Mouse (Mus musculus) inflammation-experienced regulatory T-cells, adult 6 months (primary cell): ENCODE results near the gene Apba3. TPM values are rescaled to one million over a fixed set of nuclear protein-coding genes. Genes with fewer than 3 reads are reported as not detected.

Source experiments
- ATAC-seq: one replicate; pipeline ENCODE4 v1.8.0; 2017
- polyA plus RNA-seq, 3 experiments: library from polyadenylated mRNA; unstranded; fragments of 100-300 nt; shearing (Covaris generic); gene quantifications; one replicate each; pipeline ENCODE4 v1.2.1; 2017

The Apba3 gene
- polyA plus RNA-seq, 3 experiments from 2014 or later = 9.9 to 12.4 (median 12.3) TPM

DNA sequence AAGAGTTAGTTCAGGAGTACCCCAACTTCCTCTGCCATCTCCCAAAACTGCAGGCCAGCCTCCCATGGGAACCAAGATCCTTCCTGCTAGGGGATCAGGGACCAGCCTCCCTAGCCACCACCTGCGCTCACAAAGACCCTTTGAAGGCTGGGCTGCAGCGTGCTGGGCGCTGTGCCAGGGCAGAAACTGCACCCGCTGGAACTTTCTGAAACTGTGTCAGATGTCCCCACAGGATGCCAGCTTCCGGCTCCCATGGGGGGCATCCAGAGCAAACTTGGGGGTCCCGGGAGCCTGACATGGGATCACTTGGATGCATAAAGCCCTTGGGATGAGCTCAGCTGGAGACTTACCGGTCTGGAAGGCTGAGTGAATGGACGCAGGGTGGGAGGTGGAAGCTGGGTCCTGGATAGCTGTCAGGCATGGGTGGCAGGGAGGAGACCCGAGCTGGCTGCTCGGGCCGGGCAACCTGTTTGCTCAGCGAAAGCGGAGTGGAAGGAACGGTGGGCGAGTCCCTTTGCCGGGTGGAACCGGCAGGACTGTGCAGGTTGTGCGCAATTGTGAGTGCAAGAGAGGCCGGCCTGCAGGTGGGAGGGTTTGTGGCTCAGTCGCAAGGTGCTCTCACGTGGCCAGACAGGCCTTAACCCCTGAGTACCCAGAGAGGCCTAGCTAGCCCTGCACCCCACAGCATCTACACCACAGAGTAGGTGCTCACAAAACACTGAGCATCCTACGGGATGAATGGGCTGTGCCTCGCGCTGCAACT is 24.1 kb downstream of the Apba3 start:
- ATAC-seq = no peak

- ATAC-seq = no peak
These were observed 24.8 kb downstream of the Apba3 start, which contains the start of gene Tjp3 for GRCm38 (mm10) chr10:81291511-81292104. TSS of gene Tjp3 (minus strand) at chr10:81291581.

GRCm38 (mm10) chr10:81292554-81293333 is 26.0 kb downstream of the Apba3 start, which contains the start of gene Pip5k1c:
TSS of gene Pip5k1c (plus strand) at chr10:81292963.
- peak; percentile 92 for ATAC-seq

GRCm38 (mm10) chr10:81293334-81294030 is 26.7 kb downstream of the Apba3 start:
- ATAC-seq = no peak

- ATAC-seq = no peak
These were observed 27.7 kb downstream of the Apba3 start for GRCm38 (mm10) chr10:81294442-81294841.

GRCm38 (mm10) chr10:81295185-81295584 is 28.4 kb downstream of the Apba3 start:
- ATAC-seq = no peak

GRCm38 (mm10) chr10:81297246-81297645 is 30.5 kb downstream of the Apba3 start:
- no peak for ATAC-seq

- ATAC-seq = peak; percentile 70
These were observed 31.1 kb downstream of the Apba3 start for GRCm38 (mm10) chr10:81297845-81298244.

DNA sequence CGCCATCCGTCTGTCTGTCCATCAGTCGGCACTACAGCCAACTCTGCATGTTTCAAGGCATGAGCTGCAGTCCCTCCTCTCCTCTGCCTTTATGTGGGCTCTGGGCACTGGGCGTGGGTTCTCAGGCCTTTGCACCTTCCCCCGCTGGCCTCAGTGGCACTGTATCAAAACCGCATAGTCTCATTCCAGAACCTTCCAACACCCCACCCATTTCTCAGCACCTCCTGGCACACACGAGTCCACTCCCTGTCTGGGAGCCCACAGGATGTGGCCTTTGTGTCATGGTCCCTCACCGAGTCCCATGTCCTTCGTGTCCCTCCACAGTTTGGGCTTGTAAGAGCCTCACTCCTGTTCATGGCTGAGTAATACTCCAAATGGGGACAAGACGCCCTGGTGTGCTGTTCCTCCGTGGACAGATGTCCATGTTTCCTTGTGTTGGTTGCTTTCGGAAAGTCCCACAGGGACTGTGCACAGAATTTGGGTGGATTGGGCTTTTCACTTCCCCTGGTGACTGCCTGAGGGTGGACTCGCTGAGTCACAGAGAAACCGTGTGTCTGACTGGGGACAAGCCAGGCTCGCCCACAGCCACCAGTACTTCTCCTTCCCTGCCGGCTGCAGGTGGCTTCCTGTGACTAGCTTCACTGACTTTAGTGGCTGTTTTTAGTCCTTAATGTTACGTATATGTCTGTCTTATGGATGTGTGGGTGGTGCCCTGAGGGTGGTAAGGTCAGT is 31.8 kb downstream of the Apba3 start:
- ATAC-seq = peak; percentile 58

GRCm38 (mm10) chr10:81299585-81300351 is 33.0 kb downstream of the Apba3 start:
- no peak for ATAC-seq

GRCm38 (mm10) chr10:81300352-81300907 is 33.7 kb downstream of the Apba3 start:
- ATAC-seq = no peak

DNA sequence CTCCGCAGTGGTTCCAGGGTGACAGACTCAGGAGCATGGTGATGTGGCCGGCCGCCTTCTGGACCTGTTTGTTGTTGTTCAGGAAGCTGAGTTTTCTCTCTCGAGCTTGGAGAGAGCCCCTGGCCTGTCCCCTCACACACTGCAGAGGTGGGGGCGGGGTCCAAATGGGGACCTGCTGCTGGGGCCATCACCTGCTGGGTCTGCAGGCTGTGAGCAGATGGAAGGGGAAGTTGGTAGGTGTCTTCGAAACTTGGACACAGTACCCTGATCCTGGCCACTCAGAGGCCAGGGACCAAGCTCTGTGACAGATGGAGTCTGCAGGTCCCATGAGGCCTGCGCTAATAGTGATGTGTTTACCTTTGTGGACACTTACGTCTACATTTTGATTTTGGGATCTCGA is 34.6 kb downstream of the Apba3 start:
- ATAC-seq = no peak

DNA sequence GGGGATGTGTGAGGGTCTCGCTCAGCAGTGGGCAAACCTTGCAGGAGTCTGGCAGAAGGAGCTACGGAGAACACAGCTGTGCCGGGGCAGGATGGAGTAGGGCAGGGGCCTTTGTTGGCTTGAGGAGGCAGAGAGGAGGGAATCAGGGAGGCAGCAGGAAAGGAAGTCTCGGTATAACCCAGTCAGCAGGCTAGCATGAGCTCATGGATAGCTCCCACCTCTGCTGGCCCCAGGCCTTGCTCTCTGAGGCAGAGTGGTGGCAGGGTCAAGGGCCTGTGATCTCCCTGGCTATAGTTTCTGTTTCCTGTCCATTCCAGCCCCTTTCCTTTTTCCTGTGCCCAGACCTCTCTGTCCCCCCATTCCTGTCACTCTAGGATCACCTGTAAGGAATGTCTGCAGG is 35.5 kb downstream of the Apba3 start:
- ATAC-seq = no peak

DNA sequence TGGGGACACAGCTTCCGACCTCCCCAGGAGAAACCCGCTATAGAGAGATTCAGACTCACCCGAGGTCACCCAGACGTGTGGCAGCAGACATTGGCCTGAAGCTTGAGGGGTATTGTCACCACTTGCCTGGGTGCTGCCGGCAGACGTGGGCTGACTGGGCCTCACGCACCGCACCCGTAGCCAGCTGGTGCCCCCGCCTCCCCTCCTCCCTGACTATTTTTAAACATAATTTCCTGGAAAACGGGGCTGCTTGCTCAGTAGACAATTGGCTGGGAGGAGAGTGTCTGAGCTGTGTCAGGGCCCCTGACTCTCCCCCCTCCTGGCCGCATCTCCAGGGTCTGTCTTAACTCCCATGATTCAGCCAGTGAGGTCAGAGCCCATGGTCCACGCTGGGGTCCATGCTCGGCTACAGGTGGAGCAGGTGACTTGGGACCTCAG is 36.0 kb downstream of the Apba3 start:
- ATAC-seq = no peak

DNA sequence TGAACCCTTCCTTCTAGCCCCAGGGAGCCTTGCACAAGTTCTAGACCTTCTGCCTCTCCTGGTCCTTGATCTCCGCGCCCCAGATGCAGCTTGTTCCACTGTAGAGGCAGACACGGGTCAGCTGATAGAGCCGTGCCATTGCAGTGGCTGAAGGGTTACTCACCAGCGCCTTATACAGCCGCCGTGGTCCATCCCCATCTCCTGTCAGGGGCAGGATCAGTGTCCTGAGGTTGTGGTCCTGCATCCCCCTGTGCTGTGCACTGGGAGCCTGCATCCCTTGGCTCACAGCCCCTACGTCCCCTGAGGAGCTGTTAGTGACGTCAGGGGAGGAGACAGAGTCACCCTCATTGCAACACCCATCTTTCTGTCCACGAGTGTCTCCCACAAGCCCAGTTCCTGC is 36.5 kb downstream of the Apba3 start:
- peak; percentile 20 for ATAC-seq

DNA sequence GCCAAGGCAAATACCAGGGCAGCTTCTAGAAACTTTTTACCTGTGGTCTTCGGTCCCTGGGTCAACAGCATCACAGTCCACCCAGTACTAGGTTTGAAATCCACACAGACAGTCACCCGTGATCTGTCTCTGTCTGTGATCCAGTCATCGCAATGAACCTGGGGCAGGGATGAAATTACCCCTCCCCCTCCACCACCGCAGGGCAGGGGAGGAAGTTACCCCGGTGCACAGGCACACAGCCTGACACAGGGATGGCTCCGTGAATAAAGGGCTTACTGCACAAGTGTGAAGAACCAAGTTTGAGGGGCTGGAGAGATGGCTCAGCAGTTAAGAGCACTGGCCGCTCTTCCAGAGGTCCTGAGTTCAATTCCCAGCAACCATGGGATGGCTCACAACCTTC is 37.0 kb downstream of the Apba3 start:
- peak; percentile 66 for ATAC-seq

DNA sequence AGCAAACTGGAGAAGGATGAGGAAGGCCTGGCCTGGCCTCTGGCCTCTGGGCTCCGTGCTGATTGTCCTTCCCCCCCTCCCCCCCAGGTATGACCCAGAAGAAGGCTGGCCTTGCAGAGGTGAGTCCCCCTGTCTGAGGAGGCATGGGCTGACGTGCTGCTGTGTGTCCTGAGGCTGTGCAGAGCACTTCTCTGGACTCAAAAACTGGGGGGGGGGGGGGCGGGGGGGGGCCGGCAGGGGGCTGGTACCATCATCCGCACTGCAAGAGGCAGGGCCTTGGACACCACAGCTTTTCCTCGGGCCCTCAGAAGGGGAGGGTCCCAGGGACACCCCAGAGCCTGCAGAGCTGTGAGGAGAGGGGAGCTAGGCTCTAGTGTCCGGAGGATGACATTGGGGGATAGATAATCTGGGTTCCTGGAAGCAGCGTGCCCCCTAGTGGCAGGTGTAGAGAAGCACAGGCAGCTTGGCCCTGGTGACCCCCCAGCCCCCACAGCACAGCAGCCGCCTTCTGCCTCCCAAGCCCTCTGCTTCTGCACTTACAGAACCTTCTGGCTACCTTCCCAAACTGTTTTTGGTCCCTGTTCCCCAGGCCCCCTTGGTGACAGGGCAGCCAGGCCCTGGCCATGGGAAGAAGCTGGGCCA is 38.0 kb downstream of the Apba3 start:
- ATAC-seq = peak; percentile 36

- no peak for ATAC-seq
These were observed 38.9 kb downstream of the Apba3 start for GRCm38 (mm10) chr10:81305663-81306062.

DNA sequence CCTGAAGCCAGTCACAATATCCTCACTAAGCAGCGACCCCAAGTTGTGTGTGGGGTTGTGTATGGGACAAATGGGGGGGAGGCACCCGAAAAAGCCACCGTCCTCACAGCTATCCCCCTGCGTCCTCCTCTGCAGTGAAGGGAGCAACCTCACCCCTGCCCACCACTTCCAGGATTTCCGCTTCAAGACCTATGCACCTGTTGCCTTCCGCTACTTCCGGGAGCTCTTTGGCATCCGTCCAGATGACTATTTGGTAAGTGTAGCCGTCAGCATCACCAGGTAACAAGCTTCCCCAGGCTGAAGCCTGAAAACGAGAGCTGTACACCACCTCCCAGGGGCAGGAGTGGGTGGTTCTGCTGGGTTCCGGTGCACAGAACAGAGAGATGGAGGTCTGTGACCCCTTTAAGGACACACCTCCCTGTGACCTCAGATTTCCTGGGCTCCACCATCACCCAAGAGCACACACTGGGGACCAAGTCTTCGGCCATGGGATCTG is 39.5 kb downstream of the Apba3 start:
- no peak for ATAC-seq
